Mouse (Mus musculus) liver, adult 2 months (tissue): ENCODE results near the gene Chn2. TPM values are rescaled to one million over a fixed set of nuclear protein-coding genes. Genes with fewer than 3 reads are reported as not detected.

ENCODE experiments used
- DNase-seq: peaks from one replicate; pipeline ENCODE4 v3.0.0-alpha.2; 2011; ENCODE audit warnings: low read depth, low spot score; ENCODE audit errors: extremely low read depth
- H3K27ac ChIP-seq: fragments of 200-500 bp; replicated peaks from 2 replicates; pipeline ENCODE4 v1.5.1; 2012; ENCODE audit warnings: low read depth, mild to moderate bottlenecking, control low read depth, inconsistent platforms, low read length; ENCODE audit not compliant: insufficient read depth
- H3K27me3 ChIP-seq: fragments of 200-500 bp; 2 replicates; pipeline ENCODE4 v1.6.1; 2012; ENCODE audit warnings: mild to moderate bottlenecking, moderate library complexity, low read length, inconsistent platforms; ENCODE audit not compliant: control insufficient read depth, insufficient read depth
- H3K36me3 ChIP-seq: fragments of 200-500 bp; 2 replicates; pipeline ENCODE4 v1.6.1; 2012; ENCODE audit warnings: low read length, inconsistent platforms; ENCODE audit not compliant: control insufficient read depth, insufficient read depth
- H3K4me1 ChIP-seq: fragments of 200-500 bp; 2 replicates; pipeline ENCODE4 v1.6.1; 2011; ENCODE audit warnings: low read length; ENCODE audit not compliant: control insufficient read depth, insufficient read depth
- H3K4me3 ChIP-seq: fragments of 200-500 bp; 2 replicates; pipeline ENCODE4 v1.5.1; 2011; ENCODE audit warnings: low read depth, mild to moderate bottlenecking, control low read depth, low read length, moderate library complexity; ENCODE audit not compliant: insufficient read depth
- H3K79me2 ChIP-seq: fragments of 200-500 bp; 2 replicates; pipeline ENCODE4 v1.6.1; 2012; ENCODE audit warnings: inconsistent platforms, mild to moderate bottlenecking, low read length, moderate library complexity; ENCODE audit not compliant: control insufficient read depth, insufficient read depth
- H3K9ac ChIP-seq: fragments of 200-500 bp; 2 replicates; pipeline ENCODE4 v1.6.1; 2012; ENCODE audit warnings: low read depth, mild to moderate bottlenecking, control low read depth, inconsistent platforms, low read length
- CTCF ChIP-seq: fragments of 200-500 bp; IDR thresholded peaks from 2 replicates; pipeline ENCODE4 v1.5.1; 2011; ENCODE audit warnings: low read depth, low read length, control low read depth
- POLR2A ChIP-seq: fragments of 200-500 bp; IDR thresholded peaks from 2 replicates; pipeline ENCODE4 v1.6.1; 2011; ENCODE audit warnings: low read length, control low read depth; ENCODE audit not compliant: insufficient read depth; ENCODE audit errors: extremely low read depth
- WGBS: fragments of 180-500 bp; shearing (Covaris S2); methylation state at CpG from one replicate; pipeline ENCODE4 v1.1.7; 2018; 5-methylcytosine and 5-hydroxymethylcytosine counted together
- polyA plus RNA-seq: library from polyadenylated mRNA; depleted of rRNA; stranded (reverse); fragments of >200 nt; gene quantifications from 2 replicates; pipeline ENCODE4 v1.2.3, GENCODE M21; 2012
- total RNA-seq: library from RNA; depleted of rRNA; stranded (reverse); fragments of >200 nt; gene quantifications from 2 replicates; pipeline ENCODE4 v1.2.3, GENCODE M21; 2014

Gene Chn2
- total and polyA plus RNA-seq, 2 experiments: 37.3 to 46.2 TPM

DNA sequence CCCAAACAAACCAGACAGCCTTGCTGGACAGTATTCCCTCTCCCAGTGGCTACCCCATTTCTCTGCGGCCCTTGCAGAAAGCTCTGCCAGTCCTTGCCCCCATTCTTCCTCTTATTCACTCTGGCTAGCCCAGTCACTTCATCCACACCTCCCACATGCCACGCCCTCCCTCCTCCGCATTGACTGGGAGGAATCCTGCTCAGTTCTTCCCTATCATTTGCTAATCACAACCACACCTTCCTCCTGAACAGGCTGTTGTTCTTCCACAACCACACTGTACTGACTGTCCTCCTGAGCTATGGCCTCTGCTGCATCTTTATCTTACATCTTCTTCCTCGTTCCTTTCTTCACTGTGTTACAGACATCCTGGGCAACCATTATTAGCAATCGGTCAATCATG, 86.2 kb downstream of the Chn2 start:
- H3K9ac ChIP-seq: no peak overlapping the region
- H3K4me3 ChIP-seq: no peak overlapping the region
- H3K27ac ChIP-seq: no peak overlapping the region
- H3K4me1 ChIP-seq: peaks cover 21% of the 10 kb centered on the region
- peaks cover 19% of the 10 kb centered on the region; the same call in 1 of the 2 replicates for H3K79me2 ChIP-seq
- H3K36me3 ChIP-seq: no peaks in the 10 kb centered on the region
- TF ChIP-seq CTCF (no peak), POLR2A (no peak)
- 62% methylated on average over 5 of the region's 5 CpGs for WGBS
- no peaks in the 10 kb centered on the region for H3K27me3 ChIP-seq
- no peak for DNase-seq

DNA sequence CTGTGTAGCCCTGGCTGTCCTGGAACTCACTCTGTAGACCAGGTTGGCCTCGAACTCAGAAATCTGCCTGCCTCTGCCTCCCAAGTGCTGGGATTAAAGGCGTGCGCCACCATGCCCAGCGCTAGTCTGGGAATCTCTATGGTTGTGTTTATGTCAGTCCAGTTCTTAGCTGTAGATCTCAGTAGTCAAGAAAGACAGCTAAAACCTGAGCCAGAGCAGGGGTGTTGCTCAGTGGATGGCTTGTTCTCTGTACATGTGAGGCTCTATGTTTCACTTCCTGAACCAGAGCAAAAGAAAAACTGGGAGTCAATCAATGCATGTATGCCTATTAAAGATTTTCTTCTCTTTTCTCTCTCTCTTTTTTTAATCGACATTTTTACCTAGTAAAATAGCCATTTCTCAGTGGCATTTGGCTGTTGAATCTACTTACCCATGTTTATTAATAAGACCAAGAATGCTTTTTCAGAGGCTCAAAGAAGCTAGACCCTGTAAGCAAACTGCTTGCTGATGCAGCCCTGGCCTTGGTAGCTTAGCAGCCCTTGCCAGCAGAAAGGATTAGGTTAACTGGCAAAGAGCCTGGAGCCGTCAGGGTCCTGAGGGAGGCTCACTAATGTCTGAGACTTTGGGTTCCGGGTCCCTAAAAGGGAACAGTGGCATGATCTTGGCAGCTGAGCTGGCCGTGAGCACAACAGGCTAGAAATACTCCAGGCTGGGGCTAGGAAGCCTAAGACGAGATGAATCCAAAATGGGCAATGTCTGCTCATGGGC, 87.1 kb downstream of the Chn2 start:
- Histone ChIP-seq H3K27me3 (no peaks in the 10 kb centered on the region), H3K4me3 (no peak overlapping the region), H3K79me2 (peaks cover 15% of the 10 kb centered on the region; the same call in 1 of the 2 replicates), H3K27ac (no peak overlapping the region), H3K9ac (no peak overlapping the region), H3K36me3 (no peaks in the 10 kb centered on the region), H3K4me1 (peaks cover 25% of the 10 kb centered on the region)
- no peak for DNase-seq
- TF ChIP-seq POLR2A: no peak
- TF ChIP-seq CTCF: no peak
- WGBS: 86% methylated on average over 9 of the region's 9 CpGs

DNA sequence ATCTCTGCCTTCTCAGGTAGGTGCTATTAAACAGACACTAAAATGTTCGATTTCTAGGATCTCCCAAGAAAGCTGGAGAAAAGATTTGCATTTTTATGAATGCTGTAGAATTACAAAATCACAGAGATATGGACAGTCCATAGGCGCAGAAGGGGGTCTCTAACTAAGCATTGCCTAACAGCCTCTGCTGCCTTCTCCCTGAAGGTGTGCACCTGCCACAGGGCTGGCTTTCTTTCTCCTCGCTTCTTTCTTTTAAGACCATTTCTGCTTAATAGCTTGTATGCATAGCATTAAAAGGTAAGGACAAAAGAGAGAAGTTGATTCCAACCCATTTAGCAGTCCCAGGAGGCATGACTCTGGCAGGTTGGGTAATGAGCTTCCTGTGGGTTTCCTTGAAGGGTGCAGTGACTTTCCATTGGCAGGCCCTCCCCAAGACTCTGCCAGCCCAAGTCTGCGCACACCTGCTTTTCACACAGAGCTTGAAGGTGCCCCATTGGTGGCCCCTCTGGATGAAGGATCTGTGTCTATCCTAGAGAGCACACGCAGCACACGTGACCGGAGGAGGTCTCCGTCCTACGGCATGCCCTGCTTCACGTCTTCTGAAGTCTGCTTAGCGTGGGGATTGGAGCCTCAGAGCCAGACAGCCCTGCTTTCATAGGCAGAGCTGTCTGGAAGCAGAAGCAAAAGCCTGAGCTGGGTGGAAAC, 87.8 kb downstream of the Chn2 start:
- Histone ChIP-seq H3K27ac (no peak overlapping the region), H3K4me3 (no peak overlapping the region), H3K9ac (no peak overlapping the region), H3K79me2 (peaks cover 11% of the 10 kb centered on the region; the same call in 1 of the 2 replicates), H3K4me1 (peaks cover 26% of the 10 kb centered on the region), H3K27me3 (no peaks in the 10 kb centered on the region), H3K36me3 (no peaks in the 10 kb centered on the region)
- TF ChIP-seq CTCF: no peak
- TF ChIP-seq POLR2A: no peak
- DNase-seq: no peak
- 93% methylated on average over 11 of the region's 11 CpGs for WGBS

DNA sequence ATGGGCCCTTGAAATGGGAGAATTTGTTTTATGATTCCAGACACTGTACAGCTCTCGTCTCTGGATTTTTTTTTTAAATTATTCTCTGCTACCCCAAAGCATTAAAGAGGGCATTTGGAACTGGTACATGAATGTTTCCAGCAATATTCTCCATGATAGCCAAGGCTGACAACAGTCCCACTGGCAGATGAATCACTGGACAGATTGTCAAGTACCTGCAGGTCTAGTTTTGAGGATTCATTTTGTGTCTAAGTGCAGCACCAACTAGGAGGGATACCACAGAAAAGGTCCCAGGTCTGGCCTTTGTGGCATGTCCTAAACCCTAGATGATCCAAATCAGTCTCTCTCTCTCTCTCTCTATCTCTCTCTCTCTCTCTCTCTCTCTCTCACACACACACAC, 89.3 kb downstream of the Chn2 start:
- DNase-seq: no peak
- Histone ChIP-seq H3K27me3 (no peaks in the 10 kb centered on the region), H3K4me3 (no peak overlapping the region), H3K4me1 (peaks cover 26% of the 10 kb centered on the region), H3K79me2 (peaks cover 22% of the 10 kb centered on the region), H3K36me3 (no peaks in the 10 kb centered on the region), H3K9ac (no peak overlapping the region), H3K27ac (no peak overlapping the region)
- 93% methylated on average over 1 of the region's 1 CpGs for WGBS
- TF ChIP-seq POLR2A (no peak), CTCF (no peak)

DNA sequence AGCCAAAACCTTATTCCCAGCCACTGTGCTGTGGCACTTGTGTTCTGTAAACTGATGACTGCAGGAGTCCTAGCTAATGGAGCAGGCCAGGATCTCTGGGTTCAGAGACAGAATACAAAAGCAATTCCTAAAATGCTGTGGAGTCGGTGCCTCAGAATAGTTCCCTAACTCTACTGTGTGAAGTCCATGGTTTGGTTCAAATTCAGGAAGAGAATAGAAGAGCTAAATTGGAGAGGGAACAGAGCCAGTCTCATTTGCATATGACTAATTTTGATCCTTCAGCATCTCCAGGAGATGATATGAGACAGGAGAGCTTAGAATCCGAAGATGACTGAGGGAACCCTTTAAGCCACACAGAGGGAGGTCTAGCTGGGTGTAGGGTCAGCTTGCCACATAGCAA, 90.2 kb downstream of the Chn2 start:
- Histone ChIP-seq H3K27ac (no peak overlapping the region), H3K27me3 (no peaks in the 10 kb centered on the region), H3K79me2 (peaks cover 22% of the 10 kb centered on the region), H3K36me3 (no peaks in the 10 kb centered on the region), H3K4me3 (no peak overlapping the region), H3K9ac (no peak overlapping the region), H3K4me1 (peaks cover 22% of the 10 kb centered on the region)
- DNase-seq: no peak
- TF ChIP-seq POLR2A (no peak), CTCF (no peak)
- WGBS: 84% methylated on average over 2 of the region's 2 CpGs

DNA sequence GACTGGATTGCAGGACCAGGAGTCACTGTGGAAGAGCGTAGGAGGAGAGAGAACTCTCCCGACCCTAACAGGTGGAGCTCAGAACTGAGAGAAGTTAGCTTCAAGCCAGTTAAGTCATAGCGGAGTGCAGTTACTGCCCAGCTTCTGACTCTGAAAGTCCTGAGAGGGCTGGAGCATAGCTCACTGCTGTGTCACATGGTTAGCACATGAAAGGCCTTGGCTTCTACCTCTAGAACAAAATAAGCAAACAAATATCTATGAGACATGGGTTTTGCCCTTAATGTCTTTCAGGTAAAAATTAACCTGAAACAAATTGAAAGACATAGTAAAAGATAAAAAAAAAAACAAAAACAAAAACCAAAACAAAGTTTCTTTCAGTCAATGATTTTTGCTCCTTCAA, 91.5 kb downstream of the Chn2 start:
- Histone ChIP-seq H3K4me1 (peaks cover 12% of the 10 kb centered on the region), H3K9ac (peak overlapping the region; percentile 61)
- no peak for TF ChIP-seq CTCF
- no peak for TF ChIP-seq POLR2A

More for the DNA sequence above, 91.5 kb downstream of the Chn2 start:
- 33% methylated on average over 3 of the region's 3 CpGs for WGBS
- DNase-seq: peak; percentile 96
- Histone ChIP-seq H3K27me3 (no peaks in the 10 kb centered on the region), H3K36me3 (no peaks in the 10 kb centered on the region), H3K27ac (peak overlapping the region; percentile 92), H3K4me3 (no peak overlapping the region), H3K79me2 (peaks cover 19% of the 10 kb centered on the region)
